Mouse (Mus musculus) MN1 (cell line): ENCODE data around the gene Rps6.
"Not testable (repeated sequence)": the region's sequence is repeated elsewhere in the genome, so short reads cannot be mapped to it uniquely, and the experiment has no call there.

ENCODE experiments used
- DNase-seq: peaks from one replicate; pipeline ENCODE4 v3.0.0-alpha.2; 2016; ENCODE audit warnings: low spot score

Gene Rps6

GRCm38 (mm10) chr4:86851331-86851730, 5.9 kb downstream of the Rps6 start:
- DNase-seq: no peak

GRCm38 (mm10) chr4:86847246-86847645, 10.0 kb downstream of the Rps6 start:
- DNase-seq: no peak

GRCm38 (mm10) chr4:86845384-86845783, 11.8 kb downstream of the Rps6 start:
- DNase-seq: no peak

GRCm38 (mm10) chr4:86841141-86841540, 16.1 kb downstream of the Rps6 start:
- DNase-seq: not testable (repeated sequence)

GRCm38 (mm10) chr4:86831896-86832295, 25.3 kb downstream of the Rps6 start:
- no peak for DNase-seq

GRCm38 (mm10) chr4:86825143-86825542, 32.1 kb downstream of the Rps6 start:
- DNase-seq: peak; percentile 45

- DNase-seq: peak; percentile 13
These were observed 34.0 kb downstream of the Rps6 start for GRCm38 (mm10) chr4:86823169-86823568.

- no peak for DNase-seq
These were observed 42.4 kb downstream of the Rps6 start for GRCm38 (mm10) chr4:86814850-86815249.

- peak; percentile 8 for DNase-seq
These were observed 46.6 kb downstream of the Rps6 start for GRCm38 (mm10) chr4:86810604-86811003.
